Mouse (Mus musculus): ENCODE results near the gene Epb41l2.

Epb41l2 gene

GRCm38 (mm10) chr10:25366691-25367090 is 7.1 kb downstream of the Epb41l2 start:
- DNase-seq, result peak; percentile 23 to 29

DNA sequence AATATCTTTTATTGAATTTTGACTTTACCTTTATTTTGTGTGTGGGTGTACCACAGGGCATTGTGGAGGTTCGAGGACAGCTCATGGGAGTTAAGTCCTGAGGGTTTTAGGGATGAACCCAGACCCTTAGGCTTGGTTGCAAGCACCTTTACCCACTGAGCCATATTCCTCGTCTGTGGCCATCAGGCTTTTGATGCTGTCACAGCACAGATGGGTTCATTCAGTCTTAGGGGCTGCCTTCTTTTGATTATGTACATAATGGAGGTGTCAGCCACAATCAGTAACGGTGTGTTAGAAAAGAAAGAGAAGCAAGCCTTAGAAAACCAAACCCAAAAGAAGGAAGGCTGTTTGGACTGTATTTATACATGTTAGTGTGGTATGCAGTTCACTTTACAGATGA is 9.3 kb downstream of the Epb41l2 start:
- DNase-seq, result no peak

DNA sequence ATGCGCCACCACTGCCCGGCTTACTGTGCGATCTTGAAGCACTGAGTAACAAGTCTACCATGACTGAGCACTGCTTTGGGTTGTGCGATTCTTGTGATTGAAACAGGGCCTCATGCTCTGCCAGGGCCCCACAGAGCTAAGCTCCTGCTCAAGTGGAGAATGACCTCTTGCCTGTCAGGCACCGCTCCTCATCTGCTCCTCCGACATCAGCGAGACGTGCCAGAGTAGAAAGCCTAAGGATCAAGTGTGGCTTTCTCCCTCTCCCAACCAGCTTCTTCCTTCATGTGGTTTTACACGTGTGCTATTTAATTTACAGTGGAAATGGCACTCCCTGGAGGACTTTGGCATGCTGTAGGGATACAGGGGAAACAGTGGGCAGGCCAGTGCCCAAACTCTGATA is 10.1 kb downstream of the Epb41l2 start:
- DNase-seq, result no peak

DNA sequence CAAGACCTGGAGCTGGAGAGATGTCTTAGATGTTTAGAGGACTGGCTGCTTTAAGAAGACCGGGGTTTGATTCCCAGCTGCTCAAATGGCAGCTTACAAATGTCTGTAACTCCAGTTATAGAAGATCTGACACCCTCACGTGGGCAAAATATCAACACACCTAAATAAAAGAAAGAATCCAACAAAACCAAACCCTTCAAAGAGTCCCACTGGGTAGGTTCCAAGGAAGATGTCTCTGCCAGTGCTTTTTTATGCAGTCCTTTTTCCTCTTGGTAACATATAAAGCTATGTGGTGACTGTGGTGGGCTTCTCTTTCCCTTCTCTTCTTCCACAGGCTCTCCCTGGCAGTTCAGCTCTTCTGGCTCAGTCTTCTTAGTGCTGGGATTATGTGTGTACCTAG is 11.7 kb downstream of the Epb41l2 start:
- no peak for DNase-seq

- no peak for DNase-seq
Observed at GRCm38 (mm10) chr10:25371915-25372371, 12.3 kb downstream of the Epb41l2 start.

- DNase-seq, result no peak
Observed at GRCm38 (mm10) chr10:25372510-25373148, 13.0 kb downstream of the Epb41l2 start.

- DNase-seq, result no peak
Observed at GRCm38 (mm10) chr10:25375036-25375435, 15.4 kb downstream of the Epb41l2 start.

GRCm38 (mm10) chr10:25380746-25381481 is 21.3 kb downstream of the Epb41l2 start:
- no peak for DNase-seq

- DNase-seq, result no peak
Observed at GRCm38 (mm10) chr10:25381951-25382350, 22.4 kb downstream of the Epb41l2 start.

DNA sequence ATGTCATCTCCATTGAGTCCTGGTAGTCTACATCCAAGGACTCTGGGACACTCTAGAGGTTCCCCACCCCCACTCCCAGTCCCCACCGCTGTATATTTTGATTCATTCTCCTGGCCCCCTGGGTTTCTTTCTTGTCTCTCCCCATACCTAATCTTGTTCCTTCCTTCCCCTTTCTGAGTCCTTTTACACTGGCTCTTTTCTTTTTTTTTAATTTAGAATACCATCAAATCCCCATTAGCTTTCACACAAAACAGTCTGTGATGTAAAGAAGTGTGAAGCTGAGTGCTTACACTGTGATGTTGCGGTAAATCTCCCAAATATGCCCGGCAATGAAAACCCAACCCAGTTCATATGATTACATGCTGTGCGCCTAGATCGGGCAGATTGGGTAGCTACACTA is 23.6 kb downstream of the Epb41l2 start:
- no peak for DNase-seq

GRCm38 (mm10) chr10:25384391-25384790 is 24.8 kb downstream of the Epb41l2 start:
- DNase-seq, result no peak

DNA sequence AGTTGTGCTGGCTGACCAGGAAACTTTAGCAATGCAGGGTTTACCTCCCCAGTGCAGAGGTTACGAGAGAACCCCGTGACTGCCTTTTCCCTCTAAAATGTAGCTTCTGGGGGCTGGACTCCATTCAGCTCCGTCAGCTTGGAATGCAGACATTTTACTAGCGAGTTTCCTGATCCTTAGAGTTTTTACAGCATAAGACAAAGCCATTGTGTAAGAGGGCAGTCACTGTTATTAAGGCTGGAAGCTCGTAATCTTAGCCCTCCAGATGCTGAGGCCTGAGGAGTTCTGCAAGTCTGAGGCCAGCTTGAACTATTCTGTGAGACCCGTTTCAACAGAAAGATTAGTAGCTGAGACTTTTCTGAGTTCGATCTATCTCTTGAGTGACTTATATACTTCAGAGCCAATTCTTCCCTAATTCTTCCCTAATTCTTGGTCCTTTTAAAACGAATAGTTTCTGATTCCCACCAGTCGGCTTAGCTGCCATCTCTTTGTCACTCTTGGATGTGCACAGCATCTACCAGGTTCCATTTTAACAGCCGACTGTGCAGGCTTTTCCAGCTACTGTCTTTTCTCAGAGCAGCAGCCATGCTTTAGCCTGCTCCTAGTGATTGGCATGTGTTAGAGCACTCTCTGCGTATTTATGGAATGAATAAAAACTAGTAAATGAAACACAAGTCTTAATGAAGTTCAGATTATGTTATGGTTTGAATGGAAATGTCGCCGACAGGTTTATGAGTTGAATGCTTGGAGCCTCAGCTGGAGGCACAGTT is 26.4 kb downstream of the Epb41l2 start:
- no peak for DNase-seq

DNA sequence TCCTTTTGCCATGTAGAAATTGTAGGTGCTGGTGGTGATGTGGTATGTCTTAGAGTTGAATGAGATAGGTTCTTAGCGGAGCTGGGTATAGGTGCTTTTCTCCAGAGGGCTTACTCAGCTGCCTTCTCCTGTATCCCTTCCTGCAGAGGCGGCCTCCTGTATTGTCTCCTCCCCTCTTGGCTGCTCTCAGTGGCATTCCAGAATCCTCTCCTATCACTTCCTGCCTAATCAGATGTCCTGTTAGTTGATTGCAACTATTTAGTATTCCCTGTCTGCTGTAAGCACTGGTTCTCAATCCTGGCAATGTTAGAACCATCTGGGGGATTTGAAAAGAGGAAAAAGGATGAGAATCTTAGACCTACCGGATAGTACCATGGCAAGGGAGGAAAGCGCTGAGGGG is 27.3 kb downstream of the Epb41l2 start:
- no peak for DNase-seq

GRCm38 (mm10) chr10:25387268-25387667 is 27.7 kb downstream of the Epb41l2 start:
- DNase-seq, result no peak

DNA sequence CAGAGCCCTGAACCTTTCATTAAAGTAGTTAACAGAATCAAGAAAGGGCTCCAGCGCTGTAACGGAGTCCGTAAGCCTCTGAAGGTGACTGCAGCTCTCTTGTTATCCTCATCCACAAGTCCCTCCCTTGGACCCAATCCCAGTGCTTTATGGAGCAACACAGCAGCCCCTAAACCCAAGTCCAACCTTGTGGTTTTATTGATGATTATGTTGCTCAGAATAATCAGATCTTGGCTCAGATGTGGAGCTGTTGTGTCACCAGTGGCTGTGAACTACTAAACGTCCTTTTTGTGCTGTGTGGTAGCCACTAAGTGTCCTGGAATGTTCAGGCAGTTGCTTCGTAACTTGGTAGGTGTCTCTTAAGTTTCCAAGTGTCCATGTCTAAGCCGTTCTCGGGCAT is 33.2 kb downstream of the Epb41l2 start:
- no peak for DNase-seq

- no peak for DNase-seq
Observed at GRCm38 (mm10) chr10:25393721-25394120, 34.1 kb downstream of the Epb41l2 start.

- no peak for DNase-seq
Observed at GRCm38 (mm10) chr10:25395236-25395886, 35.8 kb downstream of the Epb41l2 start.

DNA sequence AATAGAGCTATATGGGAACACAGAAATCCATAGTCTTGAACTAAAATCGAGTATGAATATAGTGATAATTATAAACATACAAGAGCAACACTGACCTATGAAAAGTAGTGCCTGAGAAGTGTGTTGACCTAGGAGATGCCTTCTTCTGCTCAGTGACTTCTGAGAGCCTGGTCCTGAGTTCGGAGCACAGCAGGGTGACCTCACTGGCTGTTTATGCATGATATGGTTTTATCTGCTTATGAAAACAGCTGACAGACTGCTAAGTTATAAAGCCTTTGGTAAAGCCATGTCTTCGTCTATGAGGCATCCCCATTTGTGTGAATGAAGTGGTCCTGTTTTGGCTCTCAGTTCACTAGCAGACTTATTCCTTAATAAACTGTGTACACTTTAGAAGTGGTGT is 37.3 kb downstream of the Epb41l2 start:
- no peak for DNase-seq

DNA sequence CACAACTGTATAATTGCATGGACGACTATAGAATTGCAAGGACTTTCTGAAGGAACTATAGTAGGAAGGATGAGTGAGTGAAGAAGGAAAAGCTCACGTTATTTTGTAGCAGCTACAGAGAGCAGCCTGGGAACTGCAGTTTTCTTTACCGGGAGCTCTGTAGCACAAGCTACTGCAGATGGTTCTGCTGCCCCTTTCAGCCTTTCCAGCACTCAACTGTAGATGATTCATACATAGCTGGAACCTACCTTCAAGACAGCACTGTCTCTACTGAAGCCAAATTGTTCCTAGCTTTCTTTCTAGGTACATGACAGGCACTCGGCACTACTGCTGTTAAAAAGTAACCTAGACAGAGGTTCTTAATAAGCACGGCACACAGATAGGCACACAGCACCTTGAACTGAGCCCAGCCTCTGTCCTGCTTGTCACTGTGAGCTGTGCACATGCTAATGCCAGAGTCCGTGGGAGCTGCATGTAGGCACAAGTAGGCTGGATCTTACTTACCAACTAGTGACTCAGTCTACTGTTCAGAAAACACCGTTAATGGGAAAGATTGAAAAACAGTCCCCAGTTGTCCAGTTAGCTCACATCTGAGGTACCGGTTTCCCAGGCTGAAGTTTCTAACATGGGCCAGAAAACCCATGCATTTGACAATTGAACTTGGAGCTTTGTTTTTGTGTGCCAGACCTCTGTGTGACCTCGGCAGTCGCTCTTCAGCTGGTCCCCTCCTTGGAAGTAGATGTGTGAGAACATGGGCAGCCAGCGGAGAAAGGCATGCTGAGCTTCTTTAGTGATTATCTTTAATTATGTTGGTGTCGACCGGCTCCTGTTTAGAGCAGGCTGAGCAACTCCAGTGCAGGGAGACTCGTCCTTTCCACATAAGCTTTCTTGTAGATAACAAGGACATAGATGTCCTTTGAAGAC is 38.4 kb downstream of the Epb41l2 start:
- no peak for DNase-seq

DNA sequence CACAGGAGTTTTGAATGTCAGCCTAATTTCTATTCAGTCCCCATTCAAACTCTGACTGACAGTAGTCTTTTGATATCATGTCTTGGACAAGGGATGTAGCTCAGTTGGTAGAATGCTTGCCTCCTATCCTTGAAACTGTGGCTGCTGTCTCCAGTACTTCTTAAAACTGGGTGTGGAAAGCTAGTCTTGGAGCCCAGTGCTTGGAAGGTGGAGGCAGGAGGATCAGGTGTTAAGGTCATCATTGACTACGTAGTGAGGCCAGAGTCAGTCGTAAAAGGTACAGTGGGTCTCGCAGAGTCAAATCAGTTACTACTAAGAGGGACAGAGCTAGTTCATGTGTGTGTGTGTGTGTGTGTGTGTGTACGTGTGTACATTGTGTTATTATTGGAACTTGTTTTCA is 39.4 kb downstream of the Epb41l2 start:
- DNase-seq, result no peak

DNA sequence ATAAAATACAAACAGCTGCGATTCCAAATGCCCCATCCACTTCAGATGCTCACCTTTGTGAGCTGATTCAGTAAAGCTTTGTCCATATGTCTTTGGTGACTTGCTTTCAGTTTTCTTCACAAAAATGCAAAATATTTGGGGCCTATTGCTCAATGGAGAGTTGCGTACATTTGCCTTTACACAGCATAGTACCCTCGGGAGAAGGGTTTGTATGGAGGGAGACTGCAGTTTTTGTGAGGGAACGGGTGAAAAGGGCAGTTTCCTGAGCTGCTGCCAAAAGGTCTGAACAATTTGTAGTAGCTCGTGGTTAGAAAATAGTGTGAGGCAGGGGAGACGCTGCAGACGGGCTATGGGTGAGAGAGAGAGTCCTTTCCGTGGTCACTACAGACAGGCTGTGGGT is 40.5 kb downstream of the Epb41l2 start:
- no peak for DNase-seq

GRCm38 (mm10) chr10:25400646-25401045 is 41.0 kb downstream of the Epb41l2 start:
- no peak for DNase-seq

Data from spleen, adult 18-20 months (tissue).